8 mouse cellular contexts compared by ENCODE assay signal in the genomic region with DNA sequence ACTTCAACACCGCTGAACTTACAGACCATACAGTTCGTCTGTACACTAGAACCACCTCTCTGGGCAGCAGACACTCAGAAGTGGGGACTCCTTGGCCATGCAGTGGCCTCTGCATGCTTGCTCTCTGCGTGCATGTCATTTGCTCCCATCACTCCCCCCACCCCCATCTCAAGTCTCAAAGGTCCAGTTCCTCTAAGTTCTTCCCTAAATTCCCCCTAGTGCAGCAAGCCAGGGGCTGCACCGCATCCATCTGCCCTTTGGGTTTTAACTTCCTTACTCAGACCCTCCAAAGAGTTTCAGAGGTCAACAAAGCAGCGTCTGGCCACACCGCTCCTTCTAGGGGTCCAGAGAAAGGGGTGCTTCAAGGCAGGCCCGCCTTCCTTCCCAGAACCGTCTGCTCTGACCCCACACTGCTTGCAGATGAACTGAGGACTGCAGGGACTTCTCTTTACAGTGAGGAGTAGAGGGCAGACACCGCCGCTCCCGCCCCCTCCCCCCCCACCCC. TPM values are rescaled to one million over a fixed set of nuclear protein-coding genes. Genes with fewer than 3 reads are reported as not detected.
DNase-seq lines count a peak whose midpoint lies in the region; ATAC-seq and TF ChIP-seq lines count a peak whose summit lies in the region.

No protein-coding gene starts in this region.

- no peaks in the 10 kb centered on the region for H3K9me3 ChIP-seq in midbrain, embryonic 10.5 days (replicated peaks)
- no peaks in the 10 kb centered on the region for H3K9me3 ChIP-seq in midbrain, embryonic 14.5 days (ENCODE audit: control insufficient read depth, low read length)
- no peaks in the 10 kb centered on the region for H3K9me3 ChIP-seq in kidney, postnatal 0 days (replicated peaks; ENCODE audit: low read length)
- no peaks in the 10 kb centered on the region for H3K9me3 ChIP-seq in midbrain, embryonic 13.5 days

- H3K27ac ChIP-seq in midbrain, embryonic 10.5 days (replicated peaks) = peak overlapping the region; percentile 65
- H3K27ac ChIP-seq in midbrain, embryonic 14.5 days (replicated peaks; ENCODE audit: low read depth, low read length) = no peak overlapping the region
- peak overlapping the region; percentile 100 for H3K27ac ChIP-seq in embryonic fibroblast, embryonic 13.5 days (ENCODE audit: insufficient read depth, low read length)
- peak overlapping the region; percentile 97 for H3K27ac ChIP-seq in kidney, postnatal 0 days
- H3K27ac ChIP-seq in midbrain, embryonic 13.5 days = 0 out of 2 replicates have a peak overlapping the region, but pooled peaks have one; percentile 9

- no peak for TF ChIP-seq CTCF in embryonic fibroblast, embryonic 13.5 days (IDR thresholded peaks at IDR 0.05; ENCODE audit: borderline replicate concordance, insufficient read depth, low read length)
- no peak for TF ChIP-seq CTCF in kidney, postnatal 0 days (IDR thresholded peaks at IDR 0.05; ENCODE audit: low read depth)

- peaks cover 51% of the 10 kb centered on the region for H3K36me3 ChIP-seq in midbrain, embryonic 10.5 days
- 0 out of 2 replicates have a peak, but pooled peaks cover 10% of the 10 kb centered on the region for H3K36me3 ChIP-seq in midbrain, embryonic 14.5 days (ENCODE audit: control insufficient read depth, insufficient read depth, low read length)
- H3K36me3 ChIP-seq in kidney, postnatal 0 days (ENCODE audit: insufficient read depth, low read length) = peaks cover 13% of the 10 kb centered on the region; the same call in 1 of the 2 replicates
- peaks cover 55% of the 10 kb centered on the region for H3K36me3 ChIP-seq in midbrain, embryonic 13.5 days

- H3K27me3 ChIP-seq in midbrain, embryonic 10.5 days (ENCODE audit: low read depth, poor library complexity, severe bottlenecking) = no peaks in the 10 kb centered on the region
- H3K27me3 ChIP-seq in midbrain, embryonic 14.5 days (ENCODE audit: control insufficient read depth, insufficient read depth, low read length) = no peaks in the 10 kb centered on the region
- no peaks in the 10 kb centered on the region for H3K27me3 ChIP-seq in kidney, postnatal 0 days (ENCODE audit: insufficient read depth, low read length)
- H3K27me3 ChIP-seq in midbrain, embryonic 13.5 days = no peaks in the 10 kb centered on the region

- no peak overlapping the region; the same call in 1 of the 2 replicates for H3K4me3 ChIP-seq in midbrain, embryonic 10.5 days
- H3K4me3 ChIP-seq in midbrain, embryonic 14.5 days (replicated peaks; ENCODE audit: low read depth, low read length) = no peak overlapping the region
- H3K4me3 ChIP-seq in embryonic fibroblast, embryonic 13.5 days (ENCODE audit: insufficient read depth, low read length) = no peak overlapping the region
- no peak overlapping the region for H3K4me3 ChIP-seq in kidney, postnatal 0 days (replicated peaks; ENCODE audit: low read depth, low read length)
- no peak overlapping the region for H3K4me3 ChIP-seq in midbrain, embryonic 13.5 days (replicated peaks)

- H3K4me2 ChIP-seq in midbrain, embryonic 14.5 days (ENCODE audit: low read length) = no peak overlapping the region
- peak overlapping the region; percentile 45 for H3K4me2 ChIP-seq in kidney, postnatal 0 days (ENCODE audit: low read length)
- H3K4me2 ChIP-seq in midbrain, embryonic 13.5 days (replicated peaks) = no peak overlapping the region

- no peak for ATAC-seq in midbrain, embryonic 14.5 days (ENCODE audit: low FRiP score, low TSS enrichment)
- no peak for ATAC-seq in kidney, postnatal 0 days (replicated peaks; ENCODE audit: low FRiP score, low read depth)
- ATAC-seq in midbrain, embryonic 13.5 days = no peak

- WGBS in midbrain, embryonic 10.5 days = 26% methylated on average over 11 of the region's 11 CpGs
- 35% methylated on average over 11 of the region's 11 CpGs for WGBS in midbrain, embryonic 14.5 days
- WGBS in kidney, postnatal 0 days = 16% methylated on average over 11 of the region's 11 CpGs
- WGBS in midbrain, embryonic 13.5 days = 31% methylated on average over 11 of the region's 11 CpGs

- H3K4me1 ChIP-seq in midbrain, embryonic 10.5 days = peaks cover 41% of the 10 kb centered on the region
- H3K4me1 ChIP-seq in midbrain, embryonic 14.5 days (ENCODE audit: control insufficient read depth, insufficient read depth, low read length) = no peaks in the 10 kb centered on the region
- peaks cover 25% of the 10 kb centered on the region for H3K4me1 ChIP-seq in embryonic fibroblast, embryonic 13.5 days (ENCODE audit: control insufficient read depth, insufficient read depth, low read length)
- peaks cover 46% of the 10 kb centered on the region for H3K4me1 ChIP-seq in kidney, postnatal 0 days (replicated peaks; ENCODE audit: insufficient read depth, low read length)
- peaks cover 21% of the 10 kb centered on the region; the same call in 1 of the 2 replicates for H3K4me1 ChIP-seq in midbrain, embryonic 13.5 days (replicated peaks)

- peak; percentile 45 for TF ChIP-seq POLR2A in embryonic fibroblast, embryonic 13.5 days (IDR thresholded peaks at IDR 0.05; ENCODE audit: low read depth, low read length)

- DNase-seq in midbrain, embryonic 10.5 days (ENCODE audit: low spot score) = no peak
- no peak for DNase-seq in midbrain, embryonic 14.5 days
- DNase-seq in kidney, postnatal 0 days (ENCODE audit: low spot score) = no peak
- no peak for DNase-seq in gastrocnemius, postnatal 25 days
- no peak for DNase-seq in gastrocnemius, adult 8-10 months (ENCODE audit: low spot score in 2 of 2)
- no peak for DNase-seq in urinary bladder, postnatal 25 days (ENCODE audit: low spot score)

- H3K9ac ChIP-seq in midbrain, embryonic 14.5 days (replicated peaks; ENCODE audit: low read length) = no peak overlapping the region
- peak overlapping the region; percentile 51; the same call in 1 of the 2 replicates for H3K9ac ChIP-seq in kidney, postnatal 0 days (ENCODE audit: low read depth, low read length)
- no peak overlapping the region for H3K9ac ChIP-seq in midbrain, embryonic 13.5 days (replicated peaks)

RNA-seq across cellular contexts. Expression of gene Adamtsl4, which starts 14.0 kb away (rescaled TPM):
- polyA plus RNA-seq in midbrain, embryonic 10.5 days (2016; fragmentation: Nextera tagmentation; extraction: Ambion mirVana) = 0.78 and 1.4 TPM in 2 replicates
- polyA plus RNA-seq in midbrain, embryonic 14.5 days (2014; fragmentation: Nextera tagmentation; extraction: Ambion mirVana) = 0.80 and 1.1 TPM in 2 replicates
- 18.9 and 26.4 TPM in 2 replicates for polyA plus RNA-seq in embryonic fibroblast, embryonic 13.5 days (2011; ENCODE audit: insufficient read length, low read depth, missing spikeins)
- 3.6 TPM in 2 replicates for polyA plus RNA-seq in kidney, postnatal 0 days (2015; fragmentation: Nextera tagmentation; extraction: Ambion mirVana)
- polyA plus RNA-seq in midbrain, embryonic 13.5 days (2015; fragmentation: Nextera tagmentation; extraction: Ambion mirVana) = 0.68 and 1.9 TPM in 2 replicates
- 10 to 100 TPM; 21.3 to 37.2 TPM for total RNA-seq in gastrocnemius, postnatal 25 days (2021)
- 10 to 100 TPM; 13.8 to 23.4 (median 18.2) TPM for total RNA-seq in gastrocnemius, adult 8-10 months (2022)

RNA-seq across cellular contexts. Expression of gene Mcl1, which starts 15.2 kb away (rescaled TPM):
- 41.9 and 47.6 TPM in 2 replicates for polyA plus RNA-seq in midbrain, embryonic 10.5 days (2016; fragmentation: Nextera tagmentation; extraction: Ambion mirVana)
- 44.1 and 65.7 TPM in 2 replicates for polyA plus RNA-seq in midbrain, embryonic 14.5 days (2014; fragmentation: Nextera tagmentation; extraction: Ambion mirVana)
- polyA plus RNA-seq in embryonic fibroblast, embryonic 13.5 days (2011; ENCODE audit: insufficient read length, low read depth, missing spikeins) = 109 and 118 TPM in 2 replicates
- polyA plus RNA-seq in kidney, postnatal 0 days (2015; fragmentation: Nextera tagmentation; extraction: Ambion mirVana) = 60.9 and 70.2 TPM in 2 replicates
- 46.9 and 56.3 TPM in 2 replicates for polyA plus RNA-seq in midbrain, embryonic 13.5 days (2015; fragmentation: Nextera tagmentation; extraction: Ambion mirVana)
- 100 to 1,000 TPM; 111 to 133 TPM for total RNA-seq in gastrocnemius, postnatal 25 days (2021)
- total RNA-seq in gastrocnemius, adult 8-10 months (2022) = 100 to 1,000 TPM in 3 of 4 experiments, 10 to 100 TPM in 1; 95.7 to 113 (median 106) TPM

RNA-seq across cellular contexts. Expression of gene Ensa, which starts 49.0 kb away (rescaled TPM):
- polyA plus RNA-seq in midbrain, embryonic 10.5 days (2016; fragmentation: Nextera tagmentation; extraction: Ambion mirVana) = 90.1 and 101 TPM in 2 replicates
- polyA plus RNA-seq in midbrain, embryonic 14.5 days (2014; fragmentation: Nextera tagmentation; extraction: Ambion mirVana) = 97.0 and 103 TPM in 2 replicates
- 71.5 and 86.4 TPM in 2 replicates for polyA plus RNA-seq in embryonic fibroblast, embryonic 13.5 days (2011; ENCODE audit: insufficient read length, low read depth, missing spikeins)
- polyA plus RNA-seq in kidney, postnatal 0 days (2015; fragmentation: Nextera tagmentation; extraction: Ambion mirVana) = 53.8 and 57.3 TPM in 2 replicates
- polyA plus RNA-seq in midbrain, embryonic 13.5 days (2015; fragmentation: Nextera tagmentation; extraction: Ambion mirVana) = 116 TPM in 2 replicates
- total RNA-seq in gastrocnemius, postnatal 25 days (2021) = 10 to 100 TPM; 92.1 to 93.9 TPM
- 100 to 1,000 TPM; 104 to 118 (median 108) TPM for total RNA-seq in gastrocnemius, adult 8-10 months (2022)
